Mouse (Mus musculus) left cerebral cortex, postnatal 4 days (tissue): Measurements from ENCODE around the gene Lsmem1. TPM values are rescaled to one million over a fixed set of nuclear protein-coding genes. Genes with fewer than 3 reads are reported as not detected.
"Not testable (repeated sequence)": the region's sequence is repeated elsewhere in the genome, so short reads cannot be mapped to it uniquely, and the experiment has no call there.

Experiments
- DNase-seq: peaks from one replicate; pipeline ENCODE4 v3.0.0-alpha.2; 2022
- intact Hi-C: fragments of 180-260 bp; cut with DNase I; formaldehyde crosslinking; loops from one replicate; pipeline ENCODE4 v1.15.1; 2025
- total RNA-seq, 2 experiments: library from RNA; stranded (reverse); gene quantifications; 2 replicates each; pipeline ENCODE4 v1.2.3; 2021

Gene Lsmem1
- total RNA-seq, 2 experiments from 2014 or later = 0.54 TPM; not detected in 1

GRCm38 (mm10) chr12:40214888-40215876, 15.9 kb upstream of the Lsmem1 start:
- DNase-seq = no peak
- intact Hi-C loops = no loop called here

GRCm38 (mm10) chr12:40209049-40209448, 9.8 kb upstream of the Lsmem1 start:
- intact Hi-C loops = no loop called here
- no peak for DNase-seq

- DNase-seq = no peak
- intact Hi-C loops = no loop called here
Observed at GRCm38 (mm10) chr12:40207909-40208308, 8.6 kb upstream of the Lsmem1 start.

- intact Hi-C loops = no loop called here
- DNase-seq = no peak
Observed at GRCm38 (mm10) chr12:40202161-40203035, 3.1 kb upstream of the Lsmem1 start.

GRCm38 (mm10) chr12:40200484-40201235, 1.4 kb upstream of the Lsmem1 start:
- no peak for DNase-seq
- intact Hi-C loops = no loop called here

GRCm38 (mm10) chr12:40199795-40200402, 609 bp upstream of the Lsmem1 start:
- intact Hi-C loops = no loop called here
- peak; percentile 56 for DNase-seq

GRCm38 (mm10) chr12:40198427-40198826, 863 bp downstream of the Lsmem1 start:
- DNase-seq = no peak
- intact Hi-C loops = no loop called here

GRCm38 (mm10) chr12:40198019-40198418, 1.3 kb downstream of the Lsmem1 start:
- intact Hi-C loops = no loop called here

GRCm38 (mm10) chr12:40197511-40197910, 1.8 kb downstream of the Lsmem1 start:
- intact Hi-C loops = no loop called here
- no peak for DNase-seq

More at GRCm38 (mm10) chr12:40198019-40198418, 1.3 kb downstream of the Lsmem1 start:
- no peak for DNase-seq

GRCm38 (mm10) chr12:40185474-40185873, 13.8 kb downstream of the Lsmem1 start:
- intact Hi-C loops = no loop called here
- DNase-seq = no peak

GRCm38 (mm10) chr12:40177089-40177488, 22.2 kb downstream of the Lsmem1 start:
- intact Hi-C loops = no loop called here
- DNase-seq = peak; percentile 22

GRCm38 (mm10) chr12:40176158-40176557, 23.1 kb downstream of the Lsmem1 start:
- DNase-seq = no peak
- intact Hi-C loops = no loop called here

- intact Hi-C loops, DNase-seq: not testable (repeated sequence)
Observed at GRCm38 (mm10) chr12:40175171-40175570, 24.1 kb downstream of the Lsmem1 start.

- intact Hi-C loops = no loop called here
- DNase-seq = no peak
Observed at GRCm38 (mm10) chr12:40171637-40172036, 27.7 kb downstream of the Lsmem1 start.

GRCm38 (mm10) chr12:40169675-40170074, 29.6 kb downstream of the Lsmem1 start:
- DNase-seq = no peak
- intact Hi-C loops = loop anchor here (10.0 kb wide), 1 partner anchor 505 kb away; no protein-coding TSS in a partner anchor

- intact Hi-C loops = loop anchor here (2.0 to 10.0 kb wide), 3 partner anchors 82 to 654 kb away; no protein-coding TSS in a partner anchor
- DNase-seq = no peak
Observed at GRCm38 (mm10) chr12:40164621-40165020, 34.7 kb downstream of the Lsmem1 start.

- intact Hi-C loops = loop anchor here (5.0 to 10.0 kb wide), 2 partner anchors 78 to 496 kb away; no protein-coding TSS in a partner anchor
- DNase-seq = no peak
Observed at GRCm38 (mm10) chr12:40160777-40161176, 38.5 kb downstream of the Lsmem1 start.

- no peak for DNase-seq
- intact Hi-C loops = no loop called here
Observed at GRCm38 (mm10) chr12:40154188-40154587, 45.1 kb downstream of the Lsmem1 start.

- DNase-seq = no peak
- intact Hi-C loops = no loop called here
Observed at GRCm38 (mm10) chr12:40152353-40153069, 46.8 kb downstream of the Lsmem1 start.
